Mouse (Mus musculus): ENCODE measurements around the gene Tmem246.

- TF ChIP-seq CTCF (IDR thresholded peaks at IDR 0.05; ENCODE audit: low read depth): no peak
- TF ChIP-seq EP300 (optimal IDR thresholded peaks at IDR 0.05): no peak
Observed at GRCm38 (mm10) chr4:49603161-49603560, 5.5 kb upstream of the Tmem246 start.
